Mouse (Mus musculus) olfactory bulb, adult 2 months (tissue): ENCODE results near the gene Gp5. TPM values are rescaled to one million over a fixed set of nuclear protein-coding genes. Genes with fewer than 3 reads are reported as not detected.

Source experiments
- H3K27ac ChIP-seq: fragments of 200-500 bp; 2 replicates; pipeline ENCODE4 v1.5.1; 2012; ENCODE audit warnings: low read depth, low read length; ENCODE audit not compliant: insufficient read depth
- H3K4me1 ChIP-seq: fragments of 200-500 bp; 2 replicates; pipeline ENCODE4 v1.6.1; 2012; ENCODE audit warnings: low read length; ENCODE audit not compliant: control insufficient read depth, insufficient read depth
- H3K4me3 ChIP-seq: fragments of 200-500 bp; 2 replicates; pipeline ENCODE4 v1.5.1; 2012; ENCODE audit warnings: mild to moderate bottlenecking, low read depth, low read length, moderate library complexity; ENCODE audit not compliant: insufficient read depth
- CTCF ChIP-seq: fragments of 200-500 bp; IDR thresholded peaks from 2 replicates; pipeline ENCODE4 v1.5.1; 2012; ENCODE audit warnings: low read depth, mild to moderate bottlenecking, low read length, moderate library complexity; ENCODE audit not compliant: insufficient read depth
- POLR2A ChIP-seq: fragments of 200-500 bp; IDR thresholded peaks from 2 replicates; pipeline ENCODE4 v1.6.1; 2012; ENCODE audit warnings: mild to moderate bottlenecking, low read depth, low read length, moderate library complexity; ENCODE audit not compliant: insufficient read depth
- WGBS: fragments of 180-500 bp; shearing (Covaris S2); methylation state at CpG from one replicate; pipeline ENCODE4 v1.1.7; 2018; 5-methylcytosine and 5-hydroxymethylcytosine counted together
- polyA plus RNA-seq: library from polyadenylated mRNA; stranded (reverse); fragments of >200 nt; gene quantifications from 2 replicates; pipeline ENCODE4 v1.2.4, GENCODE M21; 2012; ENCODE audit warnings: low replicate concordance; ENCODE audit not compliant: missing spikeins, insufficient read depth, insufficient read length

Gene Gp5
- polyA plus RNA-seq, 1 experiment: not detected

GRCm38 (mm10) chr16:30304236-30304635 lies 6.3 kb downstream of the Gp5 start:
- H3K4me3 ChIP-seq: no peak overlapping the region
- TF ChIP-seq CTCF: no peak
- TF ChIP-seq POLR2A: no peak
- no peak overlapping the region for H3K27ac ChIP-seq
- H3K4me1 ChIP-seq: peaks cover 11% of the 10 kb centered on the region
- WGBS: 77% methylated on average over 5 of the region's 5 CpGs

GRCm38 (mm10) chr16:30303411-30303810 lies 7.2 kb downstream of the Gp5 start:
- no peak overlapping the region for H3K27ac ChIP-seq
- H3K4me3 ChIP-seq: no peak overlapping the region
- H3K4me1 ChIP-seq: peaks cover 3% of the 10 kb centered on the region
- WGBS: 88% methylated on average over 2 of the region's 2 CpGs
- TF ChIP-seq CTCF (no peak), POLR2A (no peak)

GRCm38 (mm10) chr16:30302686-30303085 lies 7.9 kb downstream of the Gp5 start:
- Histone ChIP-seq H3K27ac (no peak overlapping the region), H3K4me1 (no peaks in the 10 kb centered on the region), H3K4me3 (no peak overlapping the region)
- WGBS: 90% methylated on average over 6 of the region's 6 CpGs
- TF ChIP-seq POLR2A (no peak), CTCF (no peak)

- no peak for TF ChIP-seq POLR2A
- TF ChIP-seq CTCF: no peak
- no peak overlapping the region for H3K27ac ChIP-seq
- H3K4me3 ChIP-seq: no peak overlapping the region
- no peaks in the 10 kb centered on the region for H3K4me1 ChIP-seq
- WGBS: 82% methylated on average over 10 of the region's 10 CpGs
Measured at GRCm38 (mm10) chr16:30299711-30300277, 10.8 kb downstream of the Gp5 start.

- Histone ChIP-seq H3K4me3 (no peak overlapping the region), H3K27ac (no peak overlapping the region), H3K4me1 (no peaks in the 10 kb centered on the region)
- 90% methylated on average over 7 of the region's 7 CpGs for WGBS
- no peak for TF ChIP-seq CTCF
Measured at GRCm38 (mm10) chr16:30297450-30297849, 13.1 kb downstream of the Gp5 start.

GRCm38 (mm10) chr16:30296601-30297275 lies 13.8 kb downstream of the Gp5 start:
- TF ChIP-seq CTCF (no peak), POLR2A (no peak)
- 96% methylated on average over 11 of the region's 11 CpGs for WGBS
- Histone ChIP-seq H3K27ac (no peak overlapping the region), H3K4me1 (no peaks in the 10 kb centered on the region), H3K4me3 (no peak overlapping the region)

- WGBS: 91% methylated on average over 7 of the region's 7 CpGs
- Histone ChIP-seq H3K4me1 (no peaks in the 10 kb centered on the region), H3K4me3 (no peak overlapping the region), H3K27ac (no peak overlapping the region)
- TF ChIP-seq POLR2A (no peak), CTCF (no peak)
Measured at GRCm38 (mm10) chr16:30295106-30295505, 15.5 kb downstream of the Gp5 start.

- TF ChIP-seq POLR2A (no peak), CTCF (no peak)
- WGBS: 80% methylated on average over 6 of the region's 6 CpGs
- Histone ChIP-seq H3K4me1 (no peaks in the 10 kb centered on the region), H3K4me3 (no peak overlapping the region), H3K27ac (no peak overlapping the region)
Measured at GRCm38 (mm10) chr16:30290436-30290835, 20.1 kb downstream of the Gp5 start.

- H3K4me1 ChIP-seq: peaks cover 20% of the 10 kb centered on the region
- no peak overlapping the region for H3K27ac ChIP-seq
- TF ChIP-seq CTCF (no peak), POLR2A (no peak)
- 74% methylated on average over 4 of the region's 4 CpGs for WGBS
- no peak overlapping the region for H3K4me3 ChIP-seq
Measured at GRCm38 (mm10) chr16:30285701-30286100, 24.9 kb downstream of the Gp5 start.

GRCm38 (mm10) chr16:30283743-30284337 lies 26.7 kb downstream of the Gp5 start:
- WGBS: 3% methylated on average over 15 of the region's 15 CpGs
- H3K4me3 ChIP-seq: no peak overlapping the region

More at GRCm38 (mm10) chr16:30283743-30284337, 26.7 kb downstream of the Gp5 start:
- TF ChIP-seq CTCF (no peak; the same call in 1 of the 2 replicates), POLR2A (no peak)
- Histone ChIP-seq H3K27ac (no peak overlapping the region), H3K4me1 (peaks cover 20% of the 10 kb centered on the region)
